Mouse (Mus musculus) MEL (cell line): ENCODE measurements around the gene Col4a3bp. TPM values are rescaled to one million over a fixed set of nuclear protein-coding genes. Genes with fewer than 3 reads are reported as not detected.

ENCODE experiments used
- DNase-seq: peaks from one replicate; pipeline ENCODE4 v3.0.0; 2011; ENCODE audit warnings: low read depth, low spot score
- H3K27ac ChIP-seq: 2 replicates; pipeline ENCODE4 v1.5.1; 2012; ENCODE audit warnings: low read depth, mild to moderate bottlenecking, control low read depth, low read length, moderate library complexity; ENCODE audit not compliant: control insufficient read depth
- H3K27me3 ChIP-seq, 2 experiments: fragments of 150-350 bp in 1 of 2; sonication (generic) in 1 of 2; 2 replicates each; pipeline ENCODE4 v1.6.1; 2012; ENCODE audit warnings: low read length in 2 of 2, mild to moderate bottlenecking in 2 of 2, improper control_type of control experiment in 1 of 2, moderate library complexity in 1 of 2; ENCODE audit not compliant: insufficient read depth in 2 of 2, control insufficient read depth in 1 of 2
- H3K36me3 ChIP-seq, 2 experiments: 2 replicates each; pipeline ENCODE4 v1.6.1; 2012 to 2014; ENCODE audit warnings: low read length in 2 of 2, improper control_type of control experiment in 1 of 2, inconsistent platforms in 1 of 2, mild to moderate bottlenecking in 1 of 2; ENCODE audit not compliant: insufficient read depth in 2 of 2, control insufficient read depth in 1 of 2
- H3K4me1 ChIP-seq, 2 experiments: fragments of 150-350 bp in 1 of 2; sonication (generic) in 1 of 2; 2 replicates each; pipeline ENCODE4 v1.6.1; 2012; ENCODE audit warnings: low read length in 2 of 2, improper control_type of control experiment in 1 of 2, mild to moderate bottlenecking in 1 of 2; ENCODE audit not compliant: insufficient read depth in 2 of 2, control insufficient read depth in 1 of 2
- H3K4me3 ChIP-seq, 2 experiments: fragments of 150-350 bp in 1 of 2; sonication (generic) in 1 of 2; 2 replicates each; pipeline ENCODE4 v1.5.1; 2012; ENCODE audit warnings: low read depth in 2 of 2, low read length in 2 of 2, mild to moderate bottlenecking in 2 of 2, moderate library complexity in 2 of 2, control low read depth in 1 of 2, improper control_type of control experiment in 1 of 2; ENCODE audit not compliant: control insufficient read depth in 1 of 2, insufficient read depth in 1 of 2
- H3K79me2 ChIP-seq: 2 replicates; pipeline ENCODE4 v1.6.1; 2012; ENCODE audit warnings: mild to moderate bottlenecking, low read length, moderate library complexity; ENCODE audit not compliant: control insufficient read depth, poor library complexity, insufficient read depth
- H3K9ac ChIP-seq: 2 replicates; pipeline ENCODE4 v1.6.1; 2012; ENCODE audit warnings: low read depth, mild to moderate bottlenecking, control low read depth, low read length, moderate library complexity; ENCODE audit not compliant: control insufficient read depth, poor library complexity, severe bottlenecking
- H3K9me3 ChIP-seq: fragments of 150-350 bp; sonication (generic); replicated peaks from 2 replicates; pipeline ENCODE4 v1.6.1; 2012; ENCODE audit warnings: mild to moderate bottlenecking, low read length, improper control_type of control experiment, moderate library complexity; ENCODE audit not compliant: insufficient read depth
- CTCF ChIP-seq, 3 experiments: IDR thresholded peaks in 2 of 3; conservative IDR thresholded peaks in 1 of 3; 2 replicates each; pipeline ENCODE4 v1.5.1; 2011 to 2012; ENCODE audit warnings: low read length in 3 of 3, low read depth in 2 of 3, mild to moderate bottlenecking in 2 of 3, improper control_type of control experiment in 1 of 3, inconsistent platforms in 1 of 3, mixed read lengths in 1 of 3, moderate library complexity in 1 of 3; ENCODE audit not compliant: control insufficient read depth in 1 of 3, insufficient read depth in 1 of 3, poor library complexity in 1 of 3, severe bottlenecking in 1 of 3
- HCFC1 ChIP-seq: IDR thresholded peaks from 2 replicates; pipeline ENCODE4 v1.6.1; 2012; ENCODE audit warnings: low read depth, mild to moderate bottlenecking, inconsistent platforms, low read length, improper control_type of control experiment, moderate library complexity
- JUND ChIP-seq: IDR thresholded peaks from 2 replicates; pipeline ENCODE4 v1.6.1; 2011; ENCODE audit warnings: low read depth, mild to moderate bottlenecking, improper control_type of control experiment, low read length
- KAT2A ChIP-seq: conservative IDR thresholded peaks from 2 replicates; pipeline ENCODE4 v1.6.1; 2012; ENCODE audit warnings: low read depth, low read length, improper control_type of control experiment, inconsistent platforms
- MAFK ChIP-seq: IDR thresholded peaks from 2 replicates; pipeline ENCODE4 v1.6.1; 2011; ENCODE audit warnings: low read depth, mild to moderate bottlenecking, low read length, improper control_type of control experiment, borderline replicate concordance
- MAZ ChIP-seq: IDR thresholded peaks from 2 replicates; pipeline ENCODE4 v1.6.1; 2012; ENCODE audit warnings: low read depth, mild to moderate bottlenecking, inconsistent platforms, low read length, improper control_type of control experiment
- MXI1 ChIP-seq: IDR thresholded peaks from 2 replicates; pipeline ENCODE4 v1.6.1; 2011; ENCODE audit warnings: mild to moderate bottlenecking, low read depth, low read length, improper control_type of control experiment
- MYB ChIP-seq: IDR thresholded peaks from 2 replicates; pipeline ENCODE4 v1.6.1; 2011; ENCODE audit warnings: mild to moderate bottlenecking, low read depth, low read length, improper control_type of control experiment
- NRF1 ChIP-seq: IDR thresholded peaks from 2 replicates; pipeline ENCODE4 v1.6.1; 2014; ENCODE audit warnings: low read depth, mild to moderate bottlenecking, inconsistent platforms, low read length, improper control_type of control experiment, moderate library complexity; ENCODE audit not compliant: poor library complexity, insufficient read depth, severe bottlenecking
- POLR2A ChIP-seq, 2 experiments: IDR thresholded peaks; 2 replicates each; pipeline ENCODE4 v1.6.1; 2011 to 2012; ENCODE audit warnings: low read length in 2 of 2, mild to moderate bottlenecking in 2 of 2, control low read depth in 1 of 2, improper control_type of control experiment in 1 of 2, low read depth in 1 of 2, moderate library complexity in 1 of 2; ENCODE audit not compliant: control insufficient read depth in 1 of 2, insufficient read depth in 1 of 2, poor library complexity in 1 of 2
- POLR2AphosphoS2 ChIP-seq: IDR thresholded peaks from 2 replicates; pipeline ENCODE4 v1.6.1; 2011; ENCODE audit warnings: low read length, improper control_type of control experiment
- RAD21 ChIP-seq: IDR thresholded peaks from 2 replicates; pipeline ENCODE4 v1.6.1; 2011; ENCODE audit warnings: mild to moderate bottlenecking, low read depth, low read length, improper control_type of control experiment
- RCOR1 ChIP-seq: IDR thresholded peaks from 2 replicates; pipeline ENCODE4 v1.6.1; 2012; ENCODE audit warnings: low read depth, mild to moderate bottlenecking, inconsistent platforms, low read length, improper control_type of control experiment
- TAL1 ChIP-seq: IDR thresholded peaks from 2 replicates; pipeline ENCODE4 v1.6.1; 2012; ENCODE audit warnings: mild to moderate bottlenecking, inconsistent platforms, low read length, moderate library complexity, mixed read lengths
- TBP ChIP-seq: IDR thresholded peaks from 2 replicates; pipeline ENCODE4 v1.8.0; 2011; ENCODE audit warnings: low read depth, low read length, improper control_type of control experiment
- TCF12 ChIP-seq: IDR thresholded peaks from 2 replicates; pipeline ENCODE4 v1.6.1; 2014; ENCODE audit warnings: low read depth, mild to moderate bottlenecking, inconsistent platforms, low read length, improper control_type of control experiment, moderate library complexity
- UBTF ChIP-seq: IDR thresholded peaks from 2 replicates; pipeline ENCODE4 v1.6.1; 2012; ENCODE audit warnings: low read depth, mild to moderate bottlenecking, inconsistent platforms, low read length, improper control_type of control experiment, moderate library complexity, borderline replicate concordance; ENCODE audit not compliant: insufficient read depth
- USF1 ChIP-seq: IDR thresholded peaks from 2 replicates; pipeline ENCODE4 v1.6.1; 2014; ENCODE audit warnings: low read depth, mild to moderate bottlenecking, inconsistent platforms, low read length, improper control_type of control experiment, moderate library complexity
- USF2 ChIP-seq, 2 experiments: IDR thresholded peaks; 2 replicates each; pipeline ENCODE4 v1.6.1; 2011 to 2012; ENCODE audit warnings: improper control_type of control experiment in 2 of 2, low read length in 2 of 2, borderline replicate concordance in 1 of 2, inconsistent platforms in 1 of 2, low read depth in 1 of 2, mild to moderate bottlenecking in 1 of 2; ENCODE audit not compliant: insufficient read depth in 1 of 2
- ZKSCAN1 ChIP-seq: IDR thresholded peaks from 2 replicates; pipeline ENCODE4 v1.6.1; 2012; ENCODE audit warnings: low read depth, mild to moderate bottlenecking, inconsistent platforms, low read length, improper control_type of control experiment, moderate library complexity
- ZMIZ1 ChIP-seq: IDR thresholded peaks from 2 replicates; pipeline ENCODE4 v1.6.1; 2012; ENCODE audit warnings: low read depth, mild to moderate bottlenecking, inconsistent platforms, low read length, improper control_type of control experiment, moderate library complexity
- polyA plus RNA-seq, 2 experiments: library from polyadenylated mRNA; stranded (reverse) in 1 of 2; unstranded in 1 of 2; fragments of >175 nt in 1 of 2; fragments of >200 nt in 1 of 2; gene quantifications; 2 replicates each; pipeline versions ENCODE4 v1.2.1 to v1.2.4; 2012; ENCODE audit warnings: low replicate concordance in 2 of 2, low read depth in 1 of 2; ENCODE audit not compliant: insufficient read length in 2 of 2, insufficient read depth in 1 of 2, missing spikeins in 1 of 2
- total RNA-seq: library from RNA; depleted of rRNA; stranded (reverse); fragments of 300-350 nt; gene quantifications from 2 replicates; pipeline ENCODE4 v1.2.3, GENCODE M21; 2012

Col4a3bp gene
- total and polyA plus RNA-seq, 3 experiments = 8.9 to 12.1 TPM; not detected in 1

GRCm38 (mm10) chr13:96496630-96497029 is 45.8 kb upstream of the Col4a3bp start:
- no peaks in the 10 kb centered on the region for H3K27me3 ChIP-seq
- no peaks in the 10 kb centered on the region for H3K79me2 ChIP-seq
- no peak for DNase-seq
- no peak for TF ChIP-seq RCOR1
- no peak for TF ChIP-seq TBP
- no peak for TF ChIP-seq ZMIZ1
- no peak for TF ChIP-seq NRF1
- no peak for TF ChIP-seq MAFK
- TF ChIP-seq POLR2AphosphoS2 = no peak
- TF ChIP-seq HCFC1 = no peak
- TF ChIP-seq MAZ = no peak
- no peak for TF ChIP-seq UBTF
- no peak for TF ChIP-seq JUND
- no peak for TF ChIP-seq TCF12
- TF ChIP-seq MXI1 = no peak
- TF ChIP-seq ZKSCAN1 = no peak
- no peak for TF ChIP-seq USF2 (IDR thresholded peaks at IDR 0.05; ENCODE audit: borderline replicate concordance in 1 of 2, insufficient read depth in 1 of 2, low read depth in 1 of 2, low read length in 2 of 2)
- no peak for TF ChIP-seq USF1
- TF ChIP-seq, all 39 proteins: peak for 0
- Histone ChIP-seq H3K4me1 (no peaks in the 10 kb centered on the region), H3K36me3 (no peaks in the 10 kb centered on the region), H3K4me3 (no peak overlapping the region), H3K9ac (no peak overlapping the region), H3K9me3 (no peaks in the 10 kb centered on the region), H3K27ac (no peak overlapping the region)

- no peaks in the 10 kb centered on the region for H3K27me3 ChIP-seq
- no peaks in the 10 kb centered on the region for H3K36me3 ChIP-seq
- no peaks in the 10 kb centered on the region for H3K9me3 ChIP-seq
- no peak for DNase-seq
- TF ChIP-seq POLR2A (IDR thresholded peaks at IDR 0.05; ENCODE audit: control insufficient read depth in 1 of 2, insufficient read depth in 1 of 2, low read depth in 1 of 2, low read length in 2 of 2, poor library complexity in 1 of 2) = no peak
- no peak for TF ChIP-seq CTCF (IDR thresholded peaks at IDR 0.05 in 2 of 3, conservative IDR thresholded peaks at IDR 0.05 in 1 of 3; ENCODE audit: control insufficient read depth in 1 of 3, insufficient read depth in 1 of 3, low read depth in 2 of 3, low read length in 3 of 3, poor library complexity in 1 of 3, severe bottlenecking in 1 of 3)
- TF ChIP-seq KAT2A = no peak
- no peak for TF ChIP-seq MXI1
- no peak for TF ChIP-seq RAD21
- TF ChIP-seq MYB = no peak
- TF ChIP-seq TAL1 = no peak
- H3K27ac ChIP-seq = no peak overlapping the region
- H3K9ac ChIP-seq = no peak overlapping the region
- H3K4me3 ChIP-seq = no peak overlapping the region
- H3K4me1 ChIP-seq = no peaks in the 10 kb centered on the region
- H3K79me2 ChIP-seq = no peaks in the 10 kb centered on the region
These were observed 42.5 kb upstream of the Col4a3bp start for GRCm38 (mm10) chr13:96499891-96500290.
